ENCODE assay signal across 17 mouse cellular contexts in genomic region chr16:11501138-11501537, GRCm38 (mm10).
DNase-seq lines count a peak whose midpoint lies in the region; ATAC-seq and TF ChIP-seq lines count a peak whose summit lies in the region.
"Had no signal": no experiment of that assay in that cellular context is flagged by ENCODE, and none has a peak within 500 bp of the region (broad histone marks: within the 10 kb centered on the region; RNA-seq: fewer than 3 reads in every experiment).

No protein-coding gene starts in this region.

- peaks cover 49% of the 10 kb centered on the region for H3K4me1 ChIP-seq in heart, embryonic 15.5 days (replicated peaks)
- peaks cover 23 to 78% of the 10 kb centered on the region in 2 experiments for H3K4me1 ChIP-seq in CH12.LX (ENCODE audit: control insufficient read depth in 1 of 2, insufficient read depth in 2 of 2)
- peaks cover 24% of the 10 kb centered on the region for H3K4me1 ChIP-seq in hindbrain, embryonic 13.5 days (replicated peaks)
- H3K4me1 ChIP-seq: midbrain, embryonic 12.5 days had no signal

- no peaks in the 10 kb centered on the region for H3K9me3 ChIP-seq in heart, embryonic 15.5 days (replicated peaks)
- H3K9me3 ChIP-seq in CH12.LX (replicated peaks; ENCODE audit: low read length), result no peaks in the 10 kb centered on the region
- no peaks in the 10 kb centered on the region for H3K9me3 ChIP-seq in hindbrain, embryonic 13.5 days
- H3K9me3 ChIP-seq: embryonic facial prominence, embryonic 13.5 days; midbrain, embryonic 12.5 days had no signal

- no peaks in the 10 kb centered on the region for H3K36me3 ChIP-seq in heart, embryonic 15.5 days
- H3K36me3 ChIP-seq in CH12.LX (replicated peaks in 1 of 2; ENCODE audit: control insufficient read depth in 1 of 2, insufficient read depth in 1 of 2, low read length in 1 of 2), result no peaks in the 10 kb centered on the region
- no peaks in the 10 kb centered on the region for H3K36me3 ChIP-seq in hindbrain, embryonic 13.5 days
- H3K36me3 ChIP-seq: embryonic facial prominence, embryonic 13.5 days; midbrain, embryonic 12.5 days had no signal

- no peak overlapping the region for H3K4me3 ChIP-seq in heart, embryonic 15.5 days
- H3K4me3 ChIP-seq in CH12.LX (replicated peaks in 1 of 3; ENCODE audit: low read depth in 2 of 3, low read length in 2 of 3, poor library complexity in 1 of 3), result no peak overlapping the region
- H3K4me3 ChIP-seq in hindbrain, embryonic 13.5 days, result no peak overlapping the region
- no peak overlapping the region for H3K4me3 ChIP-seq in left cerebral cortex, adult 2 months
- H3K4me3 ChIP-seq: embryonic facial prominence, embryonic 13.5 days; midbrain, embryonic 12.5 days; myocyte had no signal

- WGBS in heart, embryonic 15.5 days, result 48% methylated on average over 3 of the region's 3 CpGs
- 92% methylated on average over 3 of the region's 3 CpGs for WGBS in hindbrain, embryonic 13.5 days

- no peak for TF ChIP-seq CTCF in CH12.LX (conservative IDR thresholded peaks at IDR 0.05 in 1 of 2, IDR thresholded peaks at IDR 0.05 in 1 of 2; ENCODE audit: low read depth in 2 of 2, low read length in 2 of 2)
- no peak for TF ChIP-seq CTCF in left cerebral cortex, adult 2 months (IDR thresholded peaks at IDR 0.05)

- no peaks in the 10 kb centered on the region for H3K27me3 ChIP-seq in heart, embryonic 15.5 days
- no peaks in the 10 kb centered on the region for H3K27me3 ChIP-seq in CH12.LX (replicated peaks)
- no peaks in the 10 kb centered on the region for H3K27me3 ChIP-seq in hindbrain, embryonic 13.5 days
- H3K27me3 ChIP-seq: embryonic facial prominence, embryonic 13.5 days; midbrain, embryonic 12.5 days had no signal

- no peak for TF ChIP-seq EP300 in CH12.LX (IDR thresholded peaks at IDR 0.05; ENCODE audit: low read length)

- intact Hi-C loops in left cerebral cortex, adult 2 months (cut with DNase I), result no loop called here

- no peak overlapping the region for H3K4me2 ChIP-seq in heart, embryonic 15.5 days
- no peak overlapping the region for H3K4me2 ChIP-seq in CH12.LX (ENCODE audit: insufficient read depth, low read depth, poor library complexity, severe bottlenecking)
- H3K4me2 ChIP-seq in hindbrain, embryonic 13.5 days, result no peak overlapping the region
- H3K4me2 ChIP-seq: embryonic facial prominence, embryonic 13.5 days; midbrain, embryonic 12.5 days had no signal

- no peak overlapping the region for H3K9ac ChIP-seq in heart, embryonic 15.5 days
- H3K9ac ChIP-seq in CH12.LX (ENCODE audit: insufficient read depth, low read depth), result no peak overlapping the region
- H3K9ac ChIP-seq in hindbrain, embryonic 13.5 days, result no peak overlapping the region
- H3K9ac ChIP-seq: embryonic facial prominence, embryonic 13.5 days; midbrain, embryonic 12.5 days had no signal

- dilution Hi-C loops in CH12.LX (cut with MboI; ENCODE audit: extremely low pct_ligation_motif_present, extremely low pct_unique_long_range_greater_than_20kb, low sequenced_read_pairs), result no loop called here

- H3K79me2 ChIP-seq in CH12.LX (replicated peaks; ENCODE audit: control insufficient read depth, extremely low read depth, insufficient read depth, poor library complexity, severe bottlenecking), result no peaks in the 10 kb centered on the region

- no peak for DNase-seq in heart, adult 9 months (ENCODE audit: low spot score in 2 of 2)
- DNase-seq in thymus, postnatal 0 days (ENCODE audit: low spot score), result peak; percentile 20
- no peak for DNase-seq in thymus, adult 18-20 months
- peak; percentile 66 for DNase-seq in CH12.LX (ENCODE audit: extremely low read depth)
- DNase-seq in left cerebral cortex, adult 2 months (ENCODE audit: extremely low spot score in 1 of 2, low spot score in 2 of 2), result no peak
- DNase-seq: cerebellum, adult 18-20 months; kidney, postnatal 4 days; lung, adult 2 months; right cerebral cortex, postnatal 14 days had no signal

- TF ChIP-seq POLR2A in CH12.LX (IDR thresholded peaks at IDR 0.05; ENCODE audit: low read depth, low read length), result no peak

- peak overlapping the region; percentile 82 for H3K27ac ChIP-seq in heart, embryonic 15.5 days
- H3K27ac ChIP-seq in CH12.LX (ENCODE audit: insufficient read depth, low read depth), result peak overlapping the region; percentile 19; the same call in 1 of the 2 replicates
- no peak overlapping the region for H3K27ac ChIP-seq in hindbrain, embryonic 13.5 days
- H3K27ac ChIP-seq in left cerebral cortex, adult 2 months, result no peak overlapping the region
- H3K27ac ChIP-seq: embryonic facial prominence, embryonic 13.5 days; macrophage; midbrain, embryonic 12.5 days had no signal

- ATAC-seq in heart, embryonic 15.5 days (replicated peaks; ENCODE audit: insufficient number of reproducible peaks, insufficient read depth, low FRiP score, low read depth), result no peak; the same call in 1 of the 2 replicates
- ATAC-seq in neutrophil, adult 5-6 weeks (ENCODE audit: extremely low read depth, insufficient number of reproducible peaks, low FRiP score, poor library complexity, severe bottlenecking), result peak; percentile 56
- ATAC-seq in hindbrain, embryonic 13.5 days (ENCODE audit: low FRiP score), result no peak
- ATAC-seq: intestine, embryonic 16.5 days had no signal

- in situ Hi-C loops in CH12.LX (cut with MboI; ENCODE audit: low pct_ligation_motif_present, low pct_unique_long_range_greater_than_20kb, low sequenced_read_pairs), result no loop called here

- TF ChIP-seq RAD21 in CH12.LX (IDR thresholded peaks at IDR 0.05; ENCODE audit: low read depth, low read length), result no peak

TF ChIP-seq in CH12.LX, 34 proteins besides CTCF, POLR2A, EP300 and RAD21:
- no peak for TF ChIP-seq NRF1 (IDR thresholded peaks at IDR 0.05; ENCODE audit: low read depth, low read length)
- TF ChIP-seq MEF2A (IDR thresholded peaks at IDR 0.05; ENCODE audit: borderline replicate concordance, low read depth, low read length), result peak; percentile 88
- TF ChIP-seq NELFE (IDR thresholded peaks at IDR 0.05; ENCODE audit: low read depth, low read length), result no peak
- TF ChIP-seq ZNF384 (IDR thresholded peaks at IDR 0.05; ENCODE audit: low read depth, low read length), result no peak
- TF ChIP-seq HCFC1 (IDR thresholded peaks at IDR 0.05; ENCODE audit: low read depth, low read length), result peak; percentile 46
- peak; percentile 47; the same call in 1 of the 2 replicates for TF ChIP-seq MAX (IDR thresholded peaks at IDR 0.05; ENCODE audit: low read length)
- TF ChIP-seq BHLHE40 (IDR thresholded peaks at IDR 0.05; ENCODE audit: low read depth, low read length), result no peak
- TF ChIP-seq ELF1 (IDR thresholded peaks at IDR 0.05; ENCODE audit: low read depth, low read length), result peak; percentile 56; the same call in 1 of the 2 replicates
- no peak; the same call in 1 of the 2 replicates for TF ChIP-seq JUND (conservative IDR thresholded peaks at IDR 0.05; ENCODE audit: low read depth, low read length)
- TF ChIP-seq ETS1 (conservative IDR thresholded peaks at IDR 0.05; ENCODE audit: low read depth, low read length), result no peak
- TF ChIP-seq IRF4 (IDR thresholded peaks at IDR 0.05; ENCODE audit: low read depth, low read length), result no peak; the same call in 1 of the 2 replicates
- no peak for TF ChIP-seq GABPA (IDR thresholded peaks at IDR 0.05; ENCODE audit: insufficient replicate concordance, low read depth, low read length)
- peak; percentile 60; the same call in 1 of the 2 replicates for TF ChIP-seq MYC (IDR thresholded peaks at IDR 0.05; ENCODE audit: low read depth, low read length)
- TF ChIP-seq MAFK (IDR thresholded peaks at IDR 0.05; ENCODE audit: insufficient replicate concordance, low read length), result no peak
- TF ChIP-seq E2F4 (IDR thresholded peaks at IDR 0.05; ENCODE audit: insufficient replicate concordance, low read depth, low read length), result no peak
- TF ChIP-seq TBP (conservative IDR thresholded peaks at IDR 0.05; ENCODE audit: low read depth, low read length), result peak; percentile 56; the same call in 1 of the 2 replicates
- no peak for TF ChIP-seq ZKSCAN1 (IDR thresholded peaks at IDR 0.05; ENCODE audit: borderline replicate concordance, low read depth, low read length)
- TF ChIP-seq ZC3H11A (IDR thresholded peaks at IDR 0.05; ENCODE audit: low read depth, low read length), result no peak
- TF ChIP-seq TCF12 (IDR thresholded peaks at IDR 0.05; ENCODE audit: low read depth, low read length), result no peak
- TF ChIP-seq CHD2 (IDR thresholded peaks at IDR 0.05; ENCODE audit: low read length), result no peak

Comparison
In these comparisons a context has a peak if more than half of its experiments do, and no peak if none do; other contexts are left out.
1. DNase-seq: peak in thymus, postnatal 0 days (single experiment) and CH12.LX (single experiment); none in heart, adult 9 months (0 of 2), thymus, adult 18-20 months (0 of 2) and left cerebral cortex, adult 2 months (0 of 2).
2. H3K27ac ChIP-seq: peak in heart, embryonic 15.5 days (single experiment) and CH12.LX (single experiment); none in hindbrain, embryonic 13.5 days (single experiment) and left cerebral cortex, adult 2 months (single experiment).